Mouse (Mus musculus) MEL-GATA-1-ER (cell line): ENCODE measurements around the gene Nsf.

Source experiments
- DNase-seq: peaks from one replicate; pipeline ENCODE4 v3.0.0-alpha.2; 2012; ENCODE audit warnings: low read depth; ENCODE audit errors: extremely low read depth

Gene Nsf

GRCm38 (mm10) chr11:103942740-103943139, 11.1 kb downstream of the Nsf start:
- DNase-seq, result no peak

GRCm38 (mm10) chr11:103941351-103941750, 12.5 kb downstream of the Nsf start:
- no peak for DNase-seq

GRCm38 (mm10) chr11:103940887-103941286, 13.0 kb downstream of the Nsf start:
- no peak for DNase-seq

- DNase-seq, result no peak
Measured at GRCm38 (mm10) chr11:103937976-103938728, 15.7 kb downstream of the Nsf start.

GRCm38 (mm10) chr11:103937451-103937850, 16.4 kb downstream of the Nsf start:
- no peak for DNase-seq

GRCm38 (mm10) chr11:103935717-103936116, 18.1 kb downstream of the Nsf start:
- DNase-seq, result no peak

GRCm38 (mm10) chr11:103933886-103934285, 20.0 kb downstream of the Nsf start:
- DNase-seq, result no peak

GRCm38 (mm10) chr11:103923957-103924356, 29.9 kb downstream of the Nsf start:
- DNase-seq, result peak; percentile 34

GRCm38 (mm10) chr11:103923272-103923671, 30.6 kb downstream of the Nsf start:
- DNase-seq, result no peak

- DNase-seq, result peak; percentile 60
Measured at GRCm38 (mm10) chr11:103922812-103923211, 31.0 kb downstream of the Nsf start.

GRCm38 (mm10) chr11:103920665-103921064, 33.2 kb downstream of the Nsf start:
- no peak for DNase-seq

- DNase-seq, result no peak
Measured at GRCm38 (mm10) chr11:103916807-103917206, 37.0 kb downstream of the Nsf start.

- no peak for DNase-seq
Measured at GRCm38 (mm10) chr11:103915686-103916085, 38.2 kb downstream of the Nsf start.

GRCm38 (mm10) chr11:103910993-103911585, 42.8 kb downstream of the Nsf start:
- DNase-seq, result no peak

- DNase-seq, result no peak
Measured at GRCm38 (mm10) chr11:103910531-103910930, 43.3 kb downstream of the Nsf start.

- DNase-seq, result no peak
Measured at GRCm38 (mm10) chr11:103909809-103910208, 44.0 kb downstream of the Nsf start.

- DNase-seq, result no peak
Measured at GRCm38 (mm10) chr11:103909396-103909795, 44.5 kb downstream of the Nsf start.

GRCm38 (mm10) chr11:103906051-103906719, 47.7 kb downstream of the Nsf start:
- no peak for DNase-seq

- DNase-seq, result no peak
Measured at GRCm38 (mm10) chr11:103905506-103905905, 48.4 kb downstream of the Nsf start.

GRCm38 (mm10) chr11:103901581-103901966, 52.3 kb downstream of the Nsf start:
- no peak for DNase-seq

GRCm38 (mm10) chr11:103900803-103901580, 52.9 kb downstream of the Nsf start:
- no peak for DNase-seq
